Comparison of ENCODE assay signal across 22 mouse cellular contexts in the genomic region with DNA sequence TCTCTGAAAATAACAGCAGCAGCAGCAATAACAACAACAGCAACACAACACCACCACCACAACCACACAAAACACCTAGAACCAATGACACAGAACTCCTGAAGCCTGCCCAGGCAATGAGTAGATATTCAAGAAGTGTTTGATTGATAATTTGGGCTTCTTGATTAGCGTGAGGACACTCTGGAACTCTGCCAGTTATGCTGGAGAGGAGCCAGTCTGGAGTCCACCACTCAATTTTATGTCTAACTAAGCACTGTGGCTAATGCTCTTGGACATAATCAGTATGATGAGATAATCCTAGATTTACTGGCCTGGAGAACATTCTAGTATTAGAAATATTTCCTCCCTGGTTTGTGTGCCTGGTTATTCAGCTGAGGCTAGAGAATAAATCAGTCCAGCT.
DNase-seq lines count a peak whose midpoint lies in the region; ATAC-seq and TF ChIP-seq lines count a peak whose summit lies in the region.
"Had no signal": no experiment of that assay in that cellular context is flagged by ENCODE, and none has a peak within 500 bp of the region (broad histone marks: within the 10 kb centered on the region; RNA-seq: fewer than 3 reads in every experiment).

No protein-coding gene starts in this region.

- no peak overlapping the region for H3K4me2 ChIP-seq in hindbrain, embryonic 14.5 days (replicated peaks)
- no peak overlapping the region for H3K4me2 ChIP-seq in hindbrain, embryonic 13.5 days
- no peak overlapping the region for H3K4me2 ChIP-seq in lung, embryonic 14.5 days
- H3K4me2 ChIP-seq: heart, embryonic 12.5 days; limb, embryonic 15.5 days; lung, embryonic 15.5 days; neural tube, embryonic 12.5 days had no signal

- H3K4me1 ChIP-seq in cerebellum, adult 2 months (ENCODE audit: control insufficient read depth, insufficient read depth, low read length), result no peaks in the 10 kb centered on the region
- peaks cover 9% of the 10 kb centered on the region for H3K4me1 ChIP-seq in hindbrain, embryonic 14.5 days (replicated peaks; ENCODE audit: control insufficient read depth, insufficient read depth, low read length)
- H3K4me1 ChIP-seq in hindbrain, embryonic 13.5 days (replicated peaks), result peaks cover 19% of the 10 kb centered on the region
- no peaks in the 10 kb centered on the region for H3K4me1 ChIP-seq in lung, embryonic 14.5 days (ENCODE audit: insufficient read depth)
- H3K4me1 ChIP-seq: limb, embryonic 15.5 days; lung, embryonic 15.5 days had no signal

- no peak overlapping the region for H3K27ac ChIP-seq in cerebellum, adult 2 months (ENCODE audit: insufficient read depth, low read length)
- H3K27ac ChIP-seq in hindbrain, embryonic 14.5 days, result no peak overlapping the region
- no peak overlapping the region for H3K27ac ChIP-seq in hindbrain, embryonic 13.5 days
- no peak overlapping the region for H3K27ac ChIP-seq in lung, embryonic 14.5 days (ENCODE audit: low read depth)
- H3K27ac ChIP-seq: forebrain, embryonic 10.5 days; gastrocnemius, adult 2 months; limb, embryonic 15.5 days; liver, embryonic 14.5 days; lung, embryonic 15.5 days; neural tube, embryonic 12.5 days had no signal

- H3K27me3 ChIP-seq in cerebellum, adult 2 months (ENCODE audit: control insufficient read depth, insufficient read depth, low read length), result no peaks in the 10 kb centered on the region
- no peaks in the 10 kb centered on the region for H3K27me3 ChIP-seq in hindbrain, embryonic 14.5 days (ENCODE audit: control insufficient read depth, insufficient read depth, low read length)
- H3K27me3 ChIP-seq in hindbrain, embryonic 13.5 days, result no peaks in the 10 kb centered on the region
- no peaks in the 10 kb centered on the region for H3K27me3 ChIP-seq in lung, embryonic 14.5 days (ENCODE audit: insufficient read depth, low read length)
- H3K27me3 ChIP-seq: heart, embryonic 12.5 days; limb, embryonic 15.5 days; lung, embryonic 15.5 days; neural tube, embryonic 12.5 days had no signal

- no peak for TF ChIP-seq CTCF in cerebellum, adult 2 months (IDR thresholded peaks at IDR 0.05; ENCODE audit: borderline replicate concordance, insufficient read depth, low read depth, low read length)
- TF ChIP-seq CTCF in lung, embryonic 14.5 days (IDR thresholded peaks at IDR 0.05; ENCODE audit: low read depth), result no peak

- H3K36me3 ChIP-seq in hindbrain, embryonic 14.5 days (replicated peaks; ENCODE audit: control insufficient read depth, insufficient read depth), result no peaks in the 10 kb centered on the region
- peaks cover 13% of the 10 kb centered on the region for H3K36me3 ChIP-seq in hindbrain, embryonic 13.5 days
- H3K36me3 ChIP-seq in lung, embryonic 14.5 days (ENCODE audit: insufficient read depth), result no peaks in the 10 kb centered on the region
- H3K36me3 ChIP-seq: lung, embryonic 15.5 days had no signal

- TF ChIP-seq POLR2A in cerebellum, adult 2 months (IDR thresholded peaks at IDR 0.05; ENCODE audit: borderline replicate concordance, insufficient read depth, low read length), result no peak

- H3K9me3 ChIP-seq in hindbrain, embryonic 14.5 days (ENCODE audit: control insufficient read depth, low read length), result no peaks in the 10 kb centered on the region
- H3K9me3 ChIP-seq in hindbrain, embryonic 13.5 days, result no peaks in the 10 kb centered on the region
- no peaks in the 10 kb centered on the region for H3K9me3 ChIP-seq in lung, embryonic 14.5 days (ENCODE audit: low read depth, low read length)
- H3K9me3 ChIP-seq: forebrain, embryonic 10.5 days; heart, embryonic 12.5 days; limb, embryonic 15.5 days; lung, embryonic 15.5 days; neural tube, embryonic 12.5 days had no signal

- no peak overlapping the region for H3K9ac ChIP-seq in hindbrain, embryonic 14.5 days
- H3K9ac ChIP-seq in hindbrain, embryonic 13.5 days, result no peak overlapping the region
- no peak overlapping the region for H3K9ac ChIP-seq in lung, embryonic 14.5 days
- H3K9ac ChIP-seq: heart, embryonic 12.5 days; limb, embryonic 15.5 days; liver, embryonic 14.5 days; lung, embryonic 15.5 days; neural tube, embryonic 12.5 days had no signal

- WGBS in cerebellum, adult 2 months, result 50% methylated on average over 1 of the region's 1 CpGs
- 34% methylated on average over 1 of the region's 1 CpGs for WGBS in hindbrain, embryonic 14.5 days
- WGBS in hindbrain, embryonic 13.5 days, result 46% methylated on average over 1 of the region's 1 CpGs
- WGBS in lung, embryonic 14.5 days, result 39% methylated on average over 1 of the region's 1 CpGs

- no peak overlapping the region for H3K4me3 ChIP-seq in cerebellum, adult 2 months (replicated peaks; ENCODE audit: insufficient read depth, low read depth, low read length)
- no peak overlapping the region for H3K4me3 ChIP-seq in hindbrain, embryonic 14.5 days (replicated peaks; ENCODE audit: low read length)
- no peak overlapping the region for H3K4me3 ChIP-seq in hindbrain, embryonic 13.5 days
- H3K4me3 ChIP-seq in lung, embryonic 14.5 days (ENCODE audit: low read depth, low read length), result no peak overlapping the region
- H3K4me3 ChIP-seq: forebrain, embryonic 10.5 days; gastrocnemius, adult 2 months; heart, embryonic 12.5 days; limb, embryonic 15.5 days; lung, embryonic 15.5 days; neural tube, embryonic 12.5 days had no signal

- DNase-seq in cerebellum, postnatal 10 days, result peak; percentile 64 to 70
- DNase-seq in cerebellum, adult 2 months, result no peak
- peak; percentile 47 for DNase-seq in hindbrain, embryonic 14.5 days (ENCODE audit: low spot score)
- peak; percentile 34 for DNase-seq in lung, embryonic 14.5 days
- no peak for DNase-seq in lung, postnatal 25 days (ENCODE audit: low spot score)
- DNase-seq in retina, postnatal 1 day, result peak; percentile 87
- DNase-seq: adrenal gland, postnatal 10 days; cerebellum, adult 9-10 months; gastrocnemius, adult 2 months; heart, postnatal 10 days; kidney, adult 2 months; layer of hippocampus, adult 9-11 months; lung, postnatal 4 days; thymus, adult 18-20 months; thymus, postnatal 36 days had no signal

- no peak for ATAC-seq in hindbrain, embryonic 14.5 days (ENCODE audit: low FRiP score)
- ATAC-seq in hindbrain, embryonic 13.5 days (ENCODE audit: low FRiP score), result no peak
- no peak for ATAC-seq in lung, embryonic 14.5 days (ENCODE audit: insufficient read depth)

Comparison
In these comparisons a context has a peak if more than half of its experiments do, and no peak if none do; other contexts are left out.
1. DNase-seq: peak in cerebellum, postnatal 10 days (2 of 2), hindbrain, embryonic 14.5 days (single experiment), lung, embryonic 14.5 days (single experiment) and retina, postnatal 1 day (single experiment); none in cerebellum, adult 2 months (0 of 2) and lung, postnatal 25 days (single experiment).